Mouse (Mus musculus) liver, adult 2 months (tissue): ENCODE data around the gene Amdhd2. TPM values are rescaled to one million over a fixed set of nuclear protein-coding genes. Genes with fewer than 3 reads are reported as not detected.

ENCODE experiments used
- DNase-seq: peaks from one replicate; pipeline ENCODE4 v3.0.0-alpha.2; 2011; ENCODE audit warnings: low read depth, low spot score; ENCODE audit errors: extremely low read depth
- H3K27ac ChIP-seq: fragments of 200-500 bp; replicated peaks from 2 replicates; pipeline ENCODE4 v1.5.1; 2012; ENCODE audit warnings: low read depth, mild to moderate bottlenecking, control low read depth, inconsistent platforms, low read length; ENCODE audit not compliant: insufficient read depth
- H3K27me3 ChIP-seq: fragments of 200-500 bp; 2 replicates; pipeline ENCODE4 v1.6.1; 2012; ENCODE audit warnings: mild to moderate bottlenecking, moderate library complexity, low read length, inconsistent platforms; ENCODE audit not compliant: control insufficient read depth, insufficient read depth
- H3K36me3 ChIP-seq: fragments of 200-500 bp; 2 replicates; pipeline ENCODE4 v1.6.1; 2012; ENCODE audit warnings: low read length, inconsistent platforms; ENCODE audit not compliant: control insufficient read depth, insufficient read depth
- H3K4me1 ChIP-seq: fragments of 200-500 bp; 2 replicates; pipeline ENCODE4 v1.6.1; 2011; ENCODE audit warnings: low read length; ENCODE audit not compliant: control insufficient read depth, insufficient read depth
- H3K4me3 ChIP-seq: fragments of 200-500 bp; 2 replicates; pipeline ENCODE4 v1.5.1; 2011; ENCODE audit warnings: low read depth, mild to moderate bottlenecking, control low read depth, low read length, moderate library complexity; ENCODE audit not compliant: insufficient read depth
- H3K79me2 ChIP-seq: fragments of 200-500 bp; 2 replicates; pipeline ENCODE4 v1.6.1; 2012; ENCODE audit warnings: inconsistent platforms, mild to moderate bottlenecking, low read length, moderate library complexity; ENCODE audit not compliant: control insufficient read depth, insufficient read depth
- H3K9ac ChIP-seq: fragments of 200-500 bp; 2 replicates; pipeline ENCODE4 v1.6.1; 2012; ENCODE audit warnings: low read depth, mild to moderate bottlenecking, control low read depth, inconsistent platforms, low read length
- CTCF ChIP-seq: fragments of 200-500 bp; IDR thresholded peaks from 2 replicates; pipeline ENCODE4 v1.5.1; 2011; ENCODE audit warnings: low read depth, low read length, control low read depth
- POLR2A ChIP-seq: fragments of 200-500 bp; IDR thresholded peaks from 2 replicates; pipeline ENCODE4 v1.6.1; 2011; ENCODE audit warnings: low read length, control low read depth; ENCODE audit not compliant: insufficient read depth; ENCODE audit errors: extremely low read depth
- WGBS: fragments of 180-500 bp; shearing (Covaris S2); methylation state at CpG from one replicate; pipeline ENCODE4 v1.1.7; 2018; 5-methylcytosine and 5-hydroxymethylcytosine counted together
- polyA plus RNA-seq: library from polyadenylated mRNA; depleted of rRNA; stranded (reverse); fragments of >200 nt; gene quantifications from 2 replicates; pipeline ENCODE4 v1.2.3, GENCODE M21; 2012
- total RNA-seq: library from RNA; depleted of rRNA; stranded (reverse); fragments of >200 nt; gene quantifications from 2 replicates; pipeline ENCODE4 v1.2.3, GENCODE M21; 2014

Gene Amdhd2
- total and polyA plus RNA-seq, 2 experiments, result 19.3 to 35.4 TPM

- H3K4me1 ChIP-seq, result 0 out of 2 replicates have a peak, but pooled peaks cover 5% of the 10 kb centered on the region
- no peak for DNase-seq
- TF ChIP-seq CTCF, result no peak
- TF ChIP-seq POLR2A, result no peak
- H3K79me2 ChIP-seq, result no peaks in the 10 kb centered on the region
- no peak within 1 kb of the TSS for H3K27ac ChIP-seq
- H3K4me3 ChIP-seq, result no peak within 1 kb of the TSS
- H3K27me3 ChIP-seq, result no peaks in the 10 kb centered on the region
- peaks cover 1% of the 10 kb centered on the region; the same call in 1 of the 2 replicates for H3K36me3 ChIP-seq
- peak within 1 kb of the TSS; percentile 58; the same call in 1 of the 2 replicates for H3K9ac ChIP-seq
- WGBS, result 94% methylated on average over 2 of the region's 2 CpGs
Measured at GRCm38 (mm10) chr17:24150824-24151223, 12.7 kb downstream of the Amdhd2 start, which contains the start of gene Pdpk1. Gene Pdpk1 (minus strand): TSS chr17:24150924.

- no peak overlapping the region for H3K27ac ChIP-seq
- H3K79me2 ChIP-seq, result no peaks in the 10 kb centered on the region
- no peak overlapping the region for H3K9ac ChIP-seq
- no peak for DNase-seq
- no peaks in the 10 kb centered on the region for H3K27me3 ChIP-seq
- 0 out of 2 replicates have a peak, but pooled peaks cover 5% of the 10 kb centered on the region for H3K4me1 ChIP-seq
- no peak overlapping the region for H3K4me3 ChIP-seq
- TF ChIP-seq CTCF (no peak), POLR2A (no peak)
- 89% methylated on average over 7 of the region's 7 CpGs for WGBS
- H3K36me3 ChIP-seq, result no peaks in the 10 kb centered on the region
Measured at GRCm38 (mm10) chr17:24149421-24149820, 14.1 kb downstream of the Amdhd2 start.

GRCm38 (mm10) chr17:24142897-24143296, 20.7 kb downstream of the Amdhd2 start:
- no peak overlapping the region for H3K9ac ChIP-seq
- WGBS, result 53% methylated on average over 2 of the region's 2 CpGs
- no peak for TF ChIP-seq POLR2A
- TF ChIP-seq CTCF, result no peak

GRCm38 (mm10) chr17:24141425-24141920, 22.1 kb downstream of the Amdhd2 start:
- Histone ChIP-seq H3K4me1 (peaks cover 16% of the 10 kb centered on the region), H3K36me3 (no peaks in the 10 kb centered on the region), H3K27ac (peak overlapping the region; percentile 82), H3K27me3 (no peaks in the 10 kb centered on the region), H3K4me3 (peak overlapping the region; percentile 93), H3K79me2 (peaks cover 29% of the 10 kb centered on the region; the same call in 1 of the 2 replicates), H3K9ac (peak overlapping the region; percentile 97)
- DNase-seq, result peak; percentile 81
- TF ChIP-seq CTCF (no peak), POLR2A (peak; percentile 64; the same call in 1 of the 2 replicates)
- WGBS, result under 1% methylated on average over 56 of the region's 57 CpGs

More at GRCm38 (mm10) chr17:24142897-24143296, 20.7 kb downstream of the Amdhd2 start:
- Histone ChIP-seq H3K36me3 (no peaks in the 10 kb centered on the region), H3K79me2 (peaks cover 18% of the 10 kb centered on the region; the same call in 1 of the 2 replicates), H3K4me3 (no peak overlapping the region), H3K27me3 (no peaks in the 10 kb centered on the region), H3K4me1 (peaks cover 11% of the 10 kb centered on the region), H3K27ac (no peak overlapping the region)
- no peak for DNase-seq

GRCm38 (mm10) chr17:24140845-24141424, 22.6 kb downstream of the Amdhd2 start:
- under 1% methylated on average over 41 of the region's 43 CpGs for WGBS
- TF ChIP-seq POLR2A (no peak), CTCF (no peak)
- peak overlapping the region; percentile 93 for H3K4me3 ChIP-seq

GRCm38 (mm10) chr17:24139968-24140367, 23.6 kb downstream of the Amdhd2 start:
- WGBS, result 25% methylated on average over 4 of the region's 4 CpGs
- H3K4me3 ChIP-seq, result no peak overlapping the region
- H3K79me2 ChIP-seq, result peaks cover 38% of the 10 kb centered on the region; the same call in 1 of the 2 replicates
- H3K27ac ChIP-seq, result no peak overlapping the region
- TF ChIP-seq CTCF (no peak), POLR2A (no peak)
- peak; percentile 58 for DNase-seq
- H3K9ac ChIP-seq, result no peak overlapping the region
- H3K27me3 ChIP-seq, result no peaks in the 10 kb centered on the region
- peaks cover 16% of the 10 kb centered on the region for H3K4me1 ChIP-seq
- no peaks in the 10 kb centered on the region for H3K36me3 ChIP-seq

More at GRCm38 (mm10) chr17:24140845-24141424, 22.6 kb downstream of the Amdhd2 start:
- peaks cover 34% of the 10 kb centered on the region; the same call in 1 of the 2 replicates for H3K79me2 ChIP-seq
- no peaks in the 10 kb centered on the region for H3K27me3 ChIP-seq
- peak; percentile 28 for DNase-seq
- H3K27ac ChIP-seq, result peak overlapping the region; percentile 82
- peaks cover 16% of the 10 kb centered on the region for H3K4me1 ChIP-seq
- H3K36me3 ChIP-seq, result no peaks in the 10 kb centered on the region
- peak overlapping the region; percentile 97 for H3K9ac ChIP-seq
